Mouse (Mus musculus) forelimb bud, embryonic 11.5 days (tissue): ENCODE measurements around the gene Emc3.

Experiments
- DNase-seq: peaks from one replicate; pipeline ENCODE4 v3.0.0-alpha.2; 2012; ENCODE audit warnings: low read depth, low spot score

The Emc3 gene

DNA sequence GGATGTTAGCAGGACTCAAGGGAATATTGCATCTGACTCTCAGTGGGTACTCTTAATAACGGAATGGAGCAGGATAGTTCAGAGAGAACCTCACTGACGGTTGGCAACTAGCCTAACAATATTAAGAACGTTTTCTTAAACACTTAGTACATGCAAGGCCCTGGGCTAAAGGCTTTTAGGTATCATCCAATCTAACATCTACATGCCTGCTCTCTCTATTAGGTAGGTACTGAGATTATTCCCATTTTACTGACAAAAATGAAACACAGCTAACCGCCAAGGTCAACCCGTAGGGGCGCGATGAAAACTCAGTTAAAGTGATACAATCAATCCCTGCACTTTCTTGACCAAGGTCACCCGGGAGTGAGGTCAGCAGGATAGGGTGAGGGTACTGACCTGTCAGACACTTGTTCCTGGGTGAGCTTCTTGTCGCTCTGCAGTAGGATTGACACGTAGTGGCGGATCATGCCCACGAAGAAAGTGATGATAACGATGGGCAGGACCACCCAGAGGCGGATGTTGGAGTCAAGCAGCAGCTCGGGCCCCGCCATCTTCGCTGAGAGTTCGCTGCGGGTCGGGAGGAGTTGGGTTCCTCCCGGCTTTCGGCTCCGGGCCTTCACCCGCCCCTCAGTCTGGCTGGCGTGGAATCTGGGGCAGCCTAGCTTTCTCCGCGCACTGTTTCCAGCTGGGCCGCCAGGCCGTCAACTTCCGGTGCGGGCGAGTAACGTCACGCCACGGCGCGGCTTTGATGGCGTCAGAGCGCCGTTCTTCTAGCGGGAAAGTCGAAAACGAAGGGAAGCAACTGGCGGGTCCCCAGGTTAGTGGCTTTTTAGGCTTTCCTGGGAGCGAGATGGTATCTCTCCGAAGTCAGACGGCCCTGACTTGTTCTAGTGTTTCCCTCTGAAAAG lies at the start of gene Emc3, which contains the start of gene Fancd2:
Gene Emc3, minus strand, starts transcription at position 721 of the 908 bp plus-strand sequence.
Gene Fancd2, plus strand, starts transcription at position 751 of the 908 bp plus-strand sequence.
- DNase-seq, result peak; percentile 94

- no peak for DNase-seq
Measured at GRCm38 (mm10) chr6:113579306-113579705, 47.9 kb upstream of the Emc3 start.

- no peak for DNase-seq
Measured at GRCm38 (mm10) chr6:113576044-113576443, 44.6 kb upstream of the Emc3 start.

- no peak for DNase-seq
Measured at GRCm38 (mm10) chr6:113564557-113564956, 33.1 kb upstream of the Emc3 start.

DNA sequence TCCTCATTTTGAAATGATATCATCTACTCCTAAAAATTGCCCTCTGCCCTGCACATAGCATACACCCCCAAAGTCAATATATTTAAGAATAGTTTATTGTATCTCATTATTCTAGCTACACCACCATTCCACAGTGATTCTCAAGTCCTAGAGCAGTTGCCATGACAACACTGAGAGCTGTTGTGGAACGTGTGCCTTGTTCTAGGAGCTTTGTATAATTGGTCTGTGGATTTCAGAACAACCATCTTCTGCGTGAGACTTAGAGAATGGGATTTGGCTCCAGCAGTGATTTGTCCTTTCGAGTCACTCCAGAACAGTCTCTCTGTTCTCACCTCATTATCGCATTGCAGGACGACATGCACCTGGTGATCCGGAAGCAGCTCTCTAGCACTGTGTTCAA lies 28.3 kb upstream of the Emc3 start:
- DNase-seq, result no peak

- DNase-seq, result no peak
Measured at GRCm38 (mm10) chr6:113543906-113544481, 12.5 kb upstream of the Emc3 start.

DNA sequence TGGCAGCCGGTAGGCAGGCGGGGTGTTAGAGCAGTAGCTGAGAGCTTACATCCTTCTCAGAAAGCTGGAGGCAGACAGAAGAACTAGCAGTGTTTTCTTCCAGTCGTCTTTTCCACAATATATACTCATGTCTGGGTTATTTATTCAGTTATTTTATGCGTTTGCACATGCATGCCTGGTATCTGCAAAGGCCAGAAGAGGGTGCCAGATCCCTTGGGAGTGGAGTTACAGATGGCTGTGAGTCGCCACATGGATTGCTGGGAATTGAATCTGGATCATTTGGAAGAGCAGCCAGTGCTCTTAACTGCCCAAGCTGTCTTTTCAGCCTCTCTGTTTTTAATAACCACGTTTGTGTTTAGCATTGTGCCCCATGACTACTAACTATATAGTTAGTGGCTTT lies 10.2 kb upstream of the Emc3 start:
- DNase-seq, result no peak

DNA sequence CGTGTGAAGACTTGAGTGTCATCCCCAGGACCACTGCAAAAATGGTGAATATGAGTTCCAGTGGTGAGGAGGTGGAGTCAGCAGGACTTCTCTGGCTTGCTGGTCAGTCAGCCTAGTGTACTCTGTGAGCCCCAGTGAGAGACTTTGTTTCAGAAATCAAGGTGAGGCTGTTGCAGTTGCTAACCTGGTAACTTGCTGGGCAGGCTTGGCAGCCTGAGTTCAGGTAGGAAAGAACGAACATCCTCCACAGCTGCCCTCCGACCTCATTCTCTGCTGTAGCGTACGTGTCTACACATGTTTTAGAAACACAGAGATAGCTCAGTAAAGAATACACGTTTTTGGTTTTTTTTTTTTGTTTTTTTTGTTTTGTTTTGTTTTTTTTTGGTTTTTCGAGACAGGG lies 3.4 kb upstream of the Emc3 start:
- no peak for DNase-seq

DNA sequence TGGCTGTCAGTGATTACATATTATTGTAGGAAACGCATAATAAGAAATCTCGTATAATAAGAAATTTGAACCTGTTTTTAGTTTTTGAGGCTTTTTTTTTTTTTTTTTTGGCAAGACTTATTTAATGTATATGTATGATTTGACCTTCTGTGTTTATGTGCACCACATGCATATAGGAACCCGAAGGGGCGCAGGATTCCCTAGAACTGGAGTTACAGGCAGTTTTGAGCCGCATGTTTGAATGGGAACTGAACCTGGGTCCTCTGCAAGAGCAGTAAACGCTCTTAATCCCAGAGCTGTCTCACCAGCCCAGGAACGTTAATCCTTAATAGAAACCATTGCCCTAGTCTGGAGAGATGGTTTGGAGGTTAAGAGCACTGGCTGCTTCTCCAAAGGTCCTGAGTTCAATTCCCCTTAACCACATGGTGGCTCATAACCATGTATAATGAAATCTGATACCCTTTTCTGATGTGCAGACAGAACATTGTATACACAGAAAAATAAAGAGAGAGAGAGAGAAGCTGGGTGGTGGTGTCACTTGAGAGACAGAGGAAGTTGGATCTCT lies 470 bp upstream of the Emc3 start:
- no peak for DNase-seq

DNA sequence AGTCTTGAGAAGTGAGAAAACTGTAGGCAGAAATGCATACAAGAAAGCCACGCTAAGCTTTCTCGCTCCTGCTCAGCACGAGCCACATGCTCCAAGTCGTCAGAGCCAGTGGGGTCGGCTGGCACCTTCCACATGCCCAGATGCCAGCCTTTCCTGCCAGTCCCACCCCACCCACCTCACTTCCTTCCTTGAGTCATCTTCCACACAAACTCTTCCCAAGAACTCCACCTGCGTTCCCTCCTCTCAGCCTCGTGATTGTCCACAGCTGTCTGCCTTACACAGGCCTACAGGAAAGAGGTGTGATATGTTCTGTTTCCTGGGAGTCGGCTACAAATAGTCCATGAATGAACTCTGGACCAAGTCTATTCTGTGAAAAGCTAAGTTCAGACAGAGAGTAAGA lies 8.0 kb downstream of the Emc3 start:
- DNase-seq, result no peak

- no peak for DNase-seq
Measured at GRCm38 (mm10) chr6:113522310-113522709, 9.1 kb downstream of the Emc3 start.

- no peak for DNase-seq
Measured at GRCm38 (mm10) chr6:113517434-113518080, 13.9 kb downstream of the Emc3 start.

GRCm38 (mm10) chr6:113514600-113514999 lies 16.9 kb downstream of the Emc3 start:
- DNase-seq, result no peak

DNA sequence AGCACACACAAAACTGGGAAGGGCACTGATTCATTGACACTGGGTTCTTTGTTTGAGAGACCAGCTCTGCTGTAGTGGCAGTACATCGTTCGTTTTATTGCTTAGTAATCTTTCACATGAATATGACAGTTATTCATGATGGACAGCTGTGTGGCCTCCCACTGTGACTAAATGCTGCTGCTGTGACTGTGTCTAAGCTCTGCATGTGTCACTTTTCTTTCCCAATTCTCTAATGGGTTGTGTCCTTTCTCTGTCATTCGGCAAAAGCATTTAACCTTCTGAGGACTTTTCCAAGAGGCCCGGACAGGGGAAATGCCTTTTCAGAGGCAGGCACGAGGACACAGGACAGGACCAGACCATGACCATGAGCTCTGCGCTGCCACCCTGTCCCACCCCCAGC lies 17.5 kb downstream of the Emc3 start:
- no peak for DNase-seq

GRCm38 (mm10) chr6:113508947-113509280 lies 22.5 kb downstream of the Emc3 start:
- DNase-seq, result no peak

GRCm38 (mm10) chr6:113508272-113508946 lies 23.0 kb downstream of the Emc3 start:
- DNase-seq, result no peak

DNA sequence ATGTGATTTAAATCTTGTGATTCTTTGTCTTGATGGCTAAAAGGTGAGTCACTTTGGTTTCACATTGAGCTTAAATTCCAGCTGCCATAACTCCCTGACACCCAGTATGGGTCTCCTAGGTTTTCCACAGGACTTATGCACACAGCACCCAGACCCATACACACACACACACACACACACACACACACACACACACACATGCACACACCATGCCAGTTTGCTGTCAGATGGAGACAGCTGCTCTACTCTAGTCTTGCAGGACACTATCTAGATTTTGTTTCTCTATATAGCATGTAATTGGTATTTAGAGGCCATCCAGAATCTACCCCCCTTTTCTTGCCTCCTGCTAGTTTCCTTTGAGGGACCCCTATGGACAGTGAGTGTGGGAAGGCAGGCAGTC lies 24.3 kb downstream of the Emc3 start:
- no peak for DNase-seq

- DNase-seq, result no peak
Measured at GRCm38 (mm10) chr6:113505689-113506088, 25.8 kb downstream of the Emc3 start.

DNA sequence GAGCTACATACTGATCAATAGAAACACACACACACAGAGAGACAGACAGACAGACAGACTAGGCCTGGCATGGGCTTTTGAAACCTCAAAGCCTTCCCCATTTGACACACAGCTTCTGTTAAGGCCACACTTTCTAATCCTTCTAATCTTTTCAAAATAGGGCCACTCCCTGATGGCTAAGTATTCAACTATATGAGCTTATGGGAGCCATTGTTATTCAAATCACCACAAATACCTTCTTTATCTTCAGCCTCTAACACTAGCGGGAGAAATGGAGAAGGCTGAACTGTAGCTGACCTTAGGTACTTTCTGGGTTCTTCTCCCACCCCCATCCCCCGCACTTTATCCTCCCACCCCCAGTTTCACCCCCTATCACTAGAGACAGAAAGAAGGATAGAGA lies 28.7 kb downstream of the Emc3 start:
- no peak for DNase-seq

DNA sequence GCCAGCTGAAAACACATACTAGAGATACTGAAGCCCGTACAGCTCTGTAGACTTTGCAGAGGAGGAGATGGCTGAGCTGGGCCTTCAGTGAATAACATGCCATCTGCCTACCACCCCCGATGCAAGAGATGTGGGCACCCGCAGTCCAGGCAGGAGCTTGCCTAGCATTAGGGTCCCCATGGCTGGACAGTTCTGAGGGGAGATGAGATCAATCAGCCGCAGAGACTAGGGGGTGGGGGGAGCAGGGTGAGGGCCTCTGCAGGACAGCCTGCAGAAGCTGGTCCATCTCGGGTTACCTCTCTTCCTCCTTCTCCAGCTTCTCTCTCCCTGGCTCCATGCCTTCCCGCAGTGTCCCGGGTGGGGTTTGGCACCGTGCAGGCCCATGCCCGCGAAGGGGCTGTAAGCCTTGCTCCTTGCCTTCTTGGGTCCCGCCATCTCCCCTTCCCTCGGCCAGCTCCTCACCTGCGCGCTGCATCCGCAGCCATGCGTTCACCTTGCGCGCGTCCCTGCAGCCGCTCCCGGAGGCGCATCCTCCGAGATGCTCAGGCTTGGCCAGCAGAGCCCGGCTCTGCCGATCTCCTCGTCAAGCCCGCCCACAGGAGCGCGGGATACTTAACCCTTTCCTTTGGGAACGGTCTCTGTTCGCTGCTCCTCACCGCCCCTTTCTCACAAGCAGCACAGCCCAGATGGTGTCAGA lies 29.9 kb downstream of the Emc3 start, which contains the start of gene Prrt3:
Gene Prrt3, minus strand, starts transcription at position 544 of the 697 bp plus-strand sequence.
- peak; percentile 26 for DNase-seq

DNA sequence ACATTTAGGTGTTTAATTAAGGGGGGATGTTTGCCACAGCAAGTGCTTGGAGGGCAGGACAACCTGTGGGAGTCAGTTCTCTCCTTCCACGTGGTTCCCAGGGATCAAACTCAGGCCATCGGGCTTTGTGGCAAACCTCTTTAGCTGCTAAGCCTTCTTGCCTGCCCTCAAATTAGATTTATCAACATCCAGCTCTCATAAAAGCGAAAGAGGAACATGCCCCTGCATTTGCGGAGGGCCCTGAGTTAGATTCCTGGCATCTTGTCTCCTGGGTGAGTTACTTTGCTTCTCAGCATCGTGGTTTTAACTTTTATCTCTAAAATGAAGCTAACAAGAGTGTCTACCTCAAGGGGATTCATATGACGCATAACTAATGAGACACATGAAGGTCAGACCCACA lies 32.1 kb downstream of the Emc3 start:
- DNase-seq, result no peak
